Mouse (Mus musculus) limb, embryonic 14.5 days (tissue): Measurements from ENCODE around the gene Ptgr2. TPM values are rescaled to one million over a fixed set of nuclear protein-coding genes. Genes with fewer than 3 reads are reported as not detected.
"Not testable (repeated sequence)": the region's sequence is repeated elsewhere in the genome, so short reads cannot be mapped to it uniquely, and the experiment has no call there.

Experiments
- ATAC-seq: fragments of 200-750 bp; cut with Nextera tagmentation; 2 replicates; pipeline ENCODE4 v1.8.0; 2017; ENCODE audit warnings: low read depth, moderate number of reproducible peaks, moderate TSS enrichment; ENCODE audit not compliant: low FRiP score
- DNase-seq: peaks from one replicate; pipeline ENCODE4 v3.0.0-alpha.2; 2015; ENCODE audit warnings: low spot score
- H3K27ac ChIP-seq: fragments of 300-500 bp; sonication (generic); replicated peaks from 2 replicates; pipeline ENCODE4 v1.5.1; 2014; ENCODE audit warnings: low read depth, mild to moderate bottlenecking, low read length, moderate library complexity, mixed read lengths
- H3K27me3 ChIP-seq: fragments of 300-500 bp; sonication (generic); 2 replicates; pipeline ENCODE4 v1.6.1; 2014; ENCODE audit warnings: low read length, mixed read lengths; ENCODE audit not compliant: control insufficient read depth, insufficient read depth
- H3K36me3 ChIP-seq: fragments of 300-500 bp; sonication (generic); 2 replicates; pipeline ENCODE4 v1.6.1; 2014; ENCODE audit warnings: mild to moderate bottlenecking, low read length, moderate library complexity, mixed read lengths; ENCODE audit not compliant: control insufficient read depth, insufficient read depth
- H3K4me1 ChIP-seq: fragments of 300-500 bp; sonication (generic); 2 replicates; pipeline ENCODE4 v1.6.1; 2014; ENCODE audit warnings: antibody characterized with exemption, low read length, mixed read lengths; ENCODE audit not compliant: control insufficient read depth, insufficient read depth
- H3K4me2 ChIP-seq: fragments of 300-500 bp; sonication (generic); replicated peaks from 2 replicates; pipeline ENCODE4 v1.6.1; 2014; ENCODE audit warnings: low read depth, mild to moderate bottlenecking, low read length, moderate library complexity; ENCODE audit not compliant: severe bottlenecking
- H3K4me3 ChIP-seq: fragments of 300-500 bp; sonication (generic); replicated peaks from 2 replicates; pipeline ENCODE4 v1.5.1; 2014; ENCODE audit warnings: low read length
- H3K9ac ChIP-seq: fragments of 300-500 bp; sonication (generic); 2 replicates; pipeline ENCODE4 v1.6.1; 2014; ENCODE audit warnings: mild to moderate bottlenecking, low read depth, low read length, moderate library complexity; ENCODE audit not compliant: severe bottlenecking
- H3K9me3 ChIP-seq: fragments of 300-500 bp; sonication (generic); 2 replicates; pipeline ENCODE4 v1.6.1; 2016; ENCODE audit warnings: low read length; ENCODE audit not compliant: control insufficient read depth
- POLR2A ChIP-seq: fragments of 200-500 bp; IDR thresholded peaks from 2 replicates; pipeline ENCODE4 v1.8.0; 2012; ENCODE audit warnings: inconsistent platforms, mild to moderate bottlenecking, moderate library complexity, borderline replicate concordance; ENCODE audit not compliant: insufficient read depth, insufficient read length; ENCODE audit errors: extremely low read depth
- WGBS: fragments of 180-500 bp; shearing (Covaris S2); extraction: QIAGEN DNeasy Blood & Tissue Kit; methylation state at CpG from one replicate; pipeline ENCODE4 v1.1.7; 2014; 5-methylcytosine and 5-hydroxymethylcytosine counted together
- polyA plus RNA-seq, 2 experiments: library from polyadenylated mRNA; depleted of rRNA in 1 of 2; stranded (reverse) in 1 of 2; unstranded in 1 of 2; fragments of >200 nt; fragmentation: Nextera tagmentation in 1 of 2; extraction: Ambion mirVana in 1 of 2; gene quantifications; 2 replicates each; pipeline versions ENCODE4 v1.2.1 to v1.2.3; 2012 to 2014

The Ptgr2 gene
- polyA plus RNA-seq, 2 experiments = 11.0 to 13.8 TPM

DNA sequence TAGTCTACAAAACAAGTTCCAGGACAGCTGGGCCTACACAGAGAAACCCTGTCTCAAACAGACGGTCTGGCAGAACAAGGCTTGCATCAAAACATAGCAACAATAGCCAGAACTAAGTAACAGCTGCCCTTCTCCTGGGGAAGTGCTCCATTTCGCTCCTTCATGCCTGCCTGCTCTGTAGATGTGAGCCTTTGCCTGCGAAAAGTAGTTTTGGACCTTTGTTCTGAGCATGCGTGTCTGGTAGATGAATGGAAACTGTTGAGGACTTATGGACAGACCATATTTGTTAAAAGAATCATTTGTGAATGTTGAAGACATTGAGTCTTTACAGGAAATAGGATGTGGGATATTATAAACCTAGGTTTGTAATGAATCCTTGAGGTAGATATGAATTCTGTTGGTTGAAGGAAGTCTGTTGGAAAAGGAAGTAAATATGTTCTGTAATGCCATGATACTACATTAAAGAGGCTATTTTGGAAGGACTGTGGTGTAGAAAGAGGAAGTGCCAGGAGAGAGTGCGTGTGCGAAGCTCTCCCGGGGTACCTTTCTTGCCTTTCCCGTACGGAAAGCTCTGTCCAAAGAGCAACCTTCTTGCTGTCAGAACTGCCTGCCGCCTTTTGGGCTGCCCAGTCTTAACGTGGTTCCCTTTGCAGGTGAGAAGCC is 52.1 kb downstream of the Ptgr2 start:
- no peak for TF ChIP-seq POLR2A
- Histone ChIP-seq H3K27ac (no peak overlapping the region), H3K4me2 (no peak overlapping the region), H3K9ac (no peak overlapping the region), H3K9me3 (no peaks in the 10 kb centered on the region), H3K36me3 (peaks cover 84% of the 10 kb centered on the region), H3K4me1 (no peaks in the 10 kb centered on the region), H3K4me3 (no peak overlapping the region), H3K27me3 (no peaks in the 10 kb centered on the region)
- ATAC-seq (no peak), DNase-seq (no peak)
- WGBS = 93% methylated on average over 11 of the region's 11 CpGs

DNA sequence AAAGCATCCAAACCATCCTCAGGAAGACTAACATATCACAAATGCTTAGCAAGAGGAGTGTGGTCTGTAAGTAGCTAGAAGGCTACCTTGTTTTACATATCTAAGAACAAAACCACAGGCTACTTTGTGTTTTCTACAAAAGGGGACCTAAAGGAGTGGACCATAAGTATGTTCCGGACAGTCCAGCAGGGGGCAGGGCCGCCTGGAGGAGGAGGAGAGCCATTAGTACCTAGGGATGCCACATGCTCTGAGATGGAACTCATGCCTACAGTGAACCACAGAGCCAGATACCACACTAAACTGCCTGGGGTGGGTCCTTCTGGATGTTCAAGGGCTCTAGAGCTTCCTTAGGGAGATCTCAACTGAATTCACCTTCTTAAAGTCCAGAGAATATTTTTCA is 62.2 kb downstream of the Ptgr2 start:
- no peak overlapping the region for H3K27ac ChIP-seq
- H3K4me1 ChIP-seq = no peaks in the 10 kb centered on the region
- H3K4me3 ChIP-seq = no peak overlapping the region
- H3K36me3 ChIP-seq = peaks cover 38% of the 10 kb centered on the region
- DNase-seq (no peak), ATAC-seq (no peak)
- no peak for TF ChIP-seq POLR2A
- 35% methylated on average over 2 of the region's 2 CpGs for WGBS
- no peak overlapping the region for H3K9ac ChIP-seq
- H3K9me3 ChIP-seq = no peaks in the 10 kb centered on the region
- H3K4me2 ChIP-seq = no peak overlapping the region
- no peaks in the 10 kb centered on the region for H3K27me3 ChIP-seq

DNA sequence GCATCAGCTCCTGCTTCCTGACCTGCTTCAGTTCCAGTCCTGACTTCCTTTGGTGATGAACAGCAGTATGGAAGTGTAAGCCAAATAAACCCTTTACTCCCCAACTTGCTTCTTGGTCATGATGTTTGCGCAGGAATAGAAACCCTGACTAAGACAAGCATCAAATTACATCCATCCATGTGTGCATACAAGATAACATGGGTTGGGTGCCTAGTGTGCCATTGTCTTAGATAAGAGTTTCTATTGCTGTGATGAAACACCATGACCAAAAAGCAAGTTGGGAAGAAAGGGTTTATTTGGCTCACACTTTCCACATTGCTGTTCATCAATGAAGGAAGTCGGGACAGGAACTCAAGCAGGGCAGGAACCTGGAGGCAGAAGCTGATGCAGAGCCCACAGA is 73.7 kb downstream of the Ptgr2 start:
- not testable (repeated sequence) for H3K4me1 ChIP-seq, H3K4me2 ChIP-seq, H3K27ac ChIP-seq, H3K4me3 ChIP-seq, ATAC-seq, H3K9ac ChIP-seq, DNase-seq, H3K27me3 ChIP-seq, H3K9me3 ChIP-seq
- WGBS = 77% methylated on average over 2 of the region's 2 CpGs
- peaks cover 14% of the 10 kb centered on the region; the same call in 1 of the 2 replicates for H3K36me3 ChIP-seq

DNA sequence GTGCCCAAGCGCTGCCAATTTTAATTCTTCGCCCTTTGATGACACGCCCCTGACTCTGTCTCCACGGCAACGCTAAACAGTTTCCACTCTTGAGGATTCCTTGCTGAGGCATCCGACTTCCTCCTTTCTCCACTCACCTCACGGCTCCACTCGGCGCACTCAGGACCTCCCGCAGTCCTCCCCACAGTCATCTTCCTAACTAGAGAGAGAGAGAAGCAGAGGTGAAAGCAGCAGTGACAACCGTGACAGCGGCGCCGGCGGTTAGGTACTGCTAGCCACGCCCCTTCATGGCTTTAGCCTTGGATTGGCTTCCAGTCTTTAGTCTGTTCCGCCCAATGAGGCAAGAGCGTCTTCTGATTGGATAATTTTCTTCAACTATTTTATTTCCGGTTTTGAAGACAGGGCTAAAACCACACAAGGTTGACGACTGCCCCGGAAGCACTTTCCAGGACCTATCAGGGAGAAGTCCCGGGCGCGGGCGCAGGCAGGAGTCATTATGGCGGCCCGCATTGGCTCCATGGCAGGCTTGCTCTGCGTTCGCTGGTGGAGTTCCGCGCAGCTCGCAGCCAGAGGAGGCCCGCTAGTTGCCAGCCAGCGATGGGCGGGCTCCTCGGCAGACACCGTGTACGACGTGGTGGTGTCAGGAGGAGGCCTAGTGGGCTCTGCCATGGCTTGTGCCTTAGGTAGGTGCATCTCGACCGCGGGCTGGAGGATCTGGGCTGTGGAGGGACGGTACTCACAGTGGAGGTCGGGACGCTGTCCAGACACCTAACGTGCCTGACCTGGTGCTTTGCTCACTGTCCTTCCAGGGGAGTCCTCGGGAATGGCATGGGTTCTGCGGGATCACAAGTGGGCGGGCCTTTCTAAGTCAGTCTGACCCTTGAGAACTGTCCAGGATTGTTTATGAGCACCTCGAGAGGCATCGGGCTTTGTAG is 76.8 kb downstream of the Ptgr2 start, which contains the start of the genes Coq6 and Fam161b:
Coq6 (plus strand) TSS at position 103 of the 935 bp plus-strand sequence.
Fam161b (minus strand) TSS at position 279 of the 935 bp plus-strand sequence.
- 1% methylated on average over 51 of the region's 51 CpGs for WGBS
- peak; percentile 99 for DNase-seq
- no peaks in the 10 kb centered on the region for H3K9me3 ChIP-seq
- ATAC-seq = peak; percentile 100
- TF ChIP-seq POLR2A = peak; percentile 68; the same call in 1 of the 2 replicates
- peak within 1 kb of the TSS; percentile 91 for H3K4me3 ChIP-seq
- peaks cover 4% of the 10 kb centered on the region for H3K36me3 ChIP-seq
- H3K27me3 ChIP-seq = no peaks in the 10 kb centered on the region
- no peak within 1 kb of the TSS for H3K27ac ChIP-seq
- peak within 1 kb of the TSS; percentile 80 for H3K9ac ChIP-seq
- peaks cover 9% of the 10 kb centered on the region for H3K4me1 ChIP-seq
- peak within 1 kb of the TSS; percentile 71 for H3K4me2 ChIP-seq

DNA sequence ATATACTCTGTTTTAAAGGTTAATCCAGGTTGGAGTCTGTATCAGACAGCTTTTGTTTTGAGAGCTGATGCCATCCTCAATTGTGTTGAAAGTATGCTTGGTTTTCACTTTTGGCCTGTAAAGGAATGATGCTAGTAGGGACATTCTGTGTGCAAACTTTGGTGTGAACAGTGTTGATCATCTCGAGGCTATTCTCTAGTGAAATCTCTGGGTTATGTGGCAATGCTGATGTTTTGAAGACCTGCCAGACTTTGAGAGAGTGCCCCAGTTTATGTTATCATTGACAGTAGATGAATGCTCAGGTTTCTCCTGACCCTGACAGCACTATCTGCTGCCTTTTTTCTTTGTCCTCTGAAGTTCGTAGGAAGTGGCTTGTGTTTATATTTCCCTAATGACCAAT is 77.8 kb downstream of the Ptgr2 start:
- ATAC-seq (no peak), DNase-seq (no peak)
- H3K4me2 ChIP-seq = peak overlapping the region; percentile 71
- no peak overlapping the region for H3K27ac ChIP-seq
- H3K9ac ChIP-seq = no peak overlapping the region
- peaks cover 9% of the 10 kb centered on the region for H3K36me3 ChIP-seq
- H3K9me3 ChIP-seq = no peaks in the 10 kb centered on the region
- no peak for TF ChIP-seq POLR2A
- no peaks in the 10 kb centered on the region for H3K27me3 ChIP-seq
- WGBS = 44% methylated on average over 2 of the region's 2 CpGs
- peak overlapping the region; percentile 91 for H3K4me3 ChIP-seq
- H3K4me1 ChIP-seq = peaks cover 9% of the 10 kb centered on the region
